ENCODE assay signal across 8 mouse cellular contexts in the genomic region with DNA sequence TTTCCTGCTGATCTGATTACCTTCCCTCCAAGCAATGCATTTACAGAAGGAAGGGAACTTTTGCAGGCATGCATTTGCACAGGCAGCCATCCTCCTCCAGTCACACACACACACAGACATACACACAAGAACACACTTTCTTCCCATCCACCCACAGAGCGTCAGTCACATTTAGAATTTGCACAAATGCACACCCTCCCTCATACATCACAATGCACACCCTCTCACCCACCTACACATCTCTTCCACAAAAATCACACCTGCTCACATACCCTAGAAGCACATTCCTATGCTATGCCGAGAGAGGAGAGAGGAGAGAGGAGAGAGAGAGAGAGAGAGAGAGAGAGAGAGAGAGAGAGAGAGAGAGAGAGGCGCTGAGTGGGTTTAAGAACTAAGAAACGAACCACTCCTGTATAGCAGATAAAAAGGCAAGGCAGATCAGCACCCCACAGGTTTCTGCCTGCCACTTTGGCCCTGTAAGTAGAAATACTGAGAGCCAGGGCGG. TPM values are rescaled to one million over a fixed set of nuclear protein-coding genes. Genes with fewer than 3 reads are reported as not detected.
DNase-seq lines count a peak whose midpoint lies in the region; ATAC-seq and TF ChIP-seq lines count a peak whose summit lies in the region.

A gene (plus strand): TSS at position 455 of the 505 bp plus-strand sequence.

- H3K4me1 ChIP-seq in stomach, embryonic 14.5 days (ENCODE audit: control insufficient read depth, insufficient read depth, low read length): peaks cover 17% of the 10 kb centered on the region

- peak; percentile 78 to 79 for DNase-seq in frontal cortex, adult 2 months (ENCODE audit: extremely low spot score in 1 of 2, low spot score in 1 of 2)
- no peak for DNase-seq in frontal cortex, postnatal 25 days (ENCODE audit: low spot score in 2 of 2)
- DNase-seq in right cerebral cortex, adult 18-20 months: peak; percentile 79
- DNase-seq in right cerebral cortex, postnatal 4 days: no peak
- DNase-seq in left cerebral cortex, adult 2 months (ENCODE audit: extremely low spot score in 1 of 2, low spot score in 2 of 2): peak in 1 of 2 experiments; percentile 46
- DNase-seq in kidney, postnatal 14 days: no peak
- no peak for DNase-seq in cerebellum, postnatal 4 days (ENCODE audit: low spot score in 2 of 2)

- no peaks in the 10 kb centered on the region for H3K9me3 ChIP-seq in stomach, embryonic 14.5 days (ENCODE audit: control insufficient read depth, low read depth, low read length)

- no peak for TF ChIP-seq CTCF in left cerebral cortex, adult 2 months (IDR thresholded peaks at IDR 0.05)

- H3K27me3 ChIP-seq in stomach, embryonic 14.5 days (ENCODE audit: control insufficient read depth, insufficient read depth, low read length): no peaks in the 10 kb centered on the region

- WGBS in stomach, embryonic 14.5 days: 66% methylated on average over 5 of the region's 5 CpGs

- no peak within 1 kb of the TSS for H3K9ac ChIP-seq in stomach, embryonic 14.5 days (replicated peaks; ENCODE audit: low read depth, low read length)

- intact Hi-C loops in left cerebral cortex, adult 2 months (cut with DNase I): no loop called here

- H3K4me3 ChIP-seq in left cerebral cortex, adult 2 months: no peak within 1 kb of the TSS
- H3K4me3 ChIP-seq in stomach, embryonic 14.5 days (ENCODE audit: low read depth, low read length): no peak within 1 kb of the TSS

- peak within 1 kb of the TSS; percentile 93 for H3K27ac ChIP-seq in left cerebral cortex, adult 2 months
- no peak within 1 kb of the TSS for H3K27ac ChIP-seq in stomach, embryonic 14.5 days (ENCODE audit: low read length)

- no peak for ATAC-seq in stomach, embryonic 14.5 days (ENCODE audit: insufficient number of reproducible peaks, insufficient read depth, low FRiP score, low read depth)

- no peaks in the 10 kb centered on the region for H3K36me3 ChIP-seq in stomach, embryonic 14.5 days (ENCODE audit: control insufficient read depth, insufficient read depth, low read length)

- no peak within 1 kb of the TSS for H3K4me2 ChIP-seq in stomach, embryonic 14.5 days (replicated peaks; ENCODE audit: low read depth, low read length)

RNA-seq across cellular contexts. Expression of the gene that starts here (rescaled TPM):
- polyA plus RNA-seq in frontal cortex, adult 2 months (2012; rRNA removed): 130 and 145 TPM in 2 replicates
- 100 to 1,000 TPM; 203 to 208 TPM for total RNA-seq in left cerebral cortex, adult 2 months (2021)
- polyA plus RNA-seq in stomach, embryonic 14.5 days (2014; fragmentation: Nextera tagmentation; extraction: Ambion mirVana): 27.2 TPM in 2 replicates

Comparison
In these comparisons a context has a peak if more than half of its experiments do, and no peak if none do; other contexts are left out.
1. DNase-seq: peak in frontal cortex, adult 2 months (2 of 2) and right cerebral cortex, adult 18-20 months (single experiment); none in frontal cortex, postnatal 25 days (0 of 2), right cerebral cortex, postnatal 4 days (single experiment), kidney, postnatal 14 days (single experiment) and cerebellum, postnatal 4 days (0 of 2).